Mouse (Mus musculus) kidney, adult 2 months (tissue): ENCODE data around the gene Gstm2.

Experiments used
- CTCF ChIP-seq: fragments of 200-500 bp; conservative IDR thresholded peaks from 2 replicates; pipeline ENCODE4 v1.5.1; 2011; ENCODE audit warnings: low read depth, mild to moderate bottlenecking, control low read depth, low read length, moderate library complexity, mixed read lengths; ENCODE audit not compliant: insufficient read depth, insufficient read length
- POLR2A ChIP-seq: fragments of 200-500 bp; IDR thresholded peaks from one replicate; pipeline ENCODE4 v1.6.1; 2011; ENCODE audit warnings: low read depth, low read length, control low read depth

DNA sequence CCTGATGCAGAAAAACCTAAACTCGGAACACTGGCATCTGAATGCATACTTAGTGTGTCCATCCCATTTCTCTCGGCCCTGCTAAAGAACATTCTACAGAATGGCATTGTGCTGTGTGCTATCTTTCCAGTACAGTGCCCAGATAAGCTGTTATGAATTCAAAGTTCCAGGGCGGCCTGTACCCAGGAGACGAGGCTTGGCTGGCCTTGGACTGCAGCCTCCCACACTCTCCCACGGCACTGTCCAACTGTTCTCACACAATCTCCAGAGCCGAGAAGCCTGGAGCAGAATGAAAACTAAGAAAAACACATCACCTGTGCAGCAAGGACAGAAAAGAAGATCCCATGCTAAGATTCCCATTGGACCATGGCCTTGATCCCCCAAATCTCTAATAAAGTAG lies 3.5 kb downstream of the Gstm2 start:
- no peak for TF ChIP-seq CTCF
- TF ChIP-seq POLR2A: no peak
